ENCODE assay signal across 8 mouse cellular contexts in the genomic region with DNA sequence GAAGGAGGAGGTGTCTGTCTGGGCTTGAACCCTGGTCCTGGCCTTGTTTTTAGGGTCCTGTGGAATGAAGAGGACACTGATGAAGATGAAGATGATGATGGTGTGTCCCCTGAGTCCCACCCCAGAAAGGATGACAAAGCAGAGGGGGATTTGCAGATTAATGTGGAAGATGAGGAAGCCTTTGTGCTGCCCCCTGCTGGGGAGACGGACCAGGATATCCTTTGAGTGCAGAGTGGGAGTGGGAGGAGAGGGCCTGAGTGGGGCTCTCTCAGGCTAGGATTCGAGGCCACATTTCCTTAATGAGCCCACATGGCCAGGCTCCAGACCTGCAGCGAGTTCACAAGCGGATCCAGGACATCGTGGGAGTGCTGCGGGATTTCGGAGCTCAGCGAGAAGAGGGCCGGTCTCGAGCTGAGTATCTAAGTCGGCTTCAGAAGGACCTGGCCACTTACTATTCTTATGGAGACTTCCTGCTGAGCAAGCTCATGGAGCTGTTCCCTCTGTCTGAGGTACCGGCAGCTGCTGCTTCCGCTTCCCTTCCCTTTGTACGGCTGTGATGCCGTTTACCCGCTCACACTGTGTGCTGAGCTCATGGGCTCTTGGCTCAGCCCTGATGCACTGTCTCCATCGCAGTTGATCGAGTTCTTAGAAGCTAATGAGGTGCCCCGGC. TPM values are rescaled to one million over a fixed set of nuclear protein-coding genes. Genes with fewer than 3 reads are reported as not detected.
DNase-seq lines count a peak whose midpoint lies in the region; ATAC-seq and TF ChIP-seq lines count a peak whose summit lies in the region.
"Had no signal": no experiment of that assay in that cellular context is flagged by ENCODE, and none has a peak within 500 bp of the region (broad histone marks: within the 10 kb centered on the region; RNA-seq: fewer than 3 reads in every experiment).

No protein-coding gene starts in this region.

- no peaks in the 10 kb centered on the region for H3K27me3 ChIP-seq in intestine, postnatal 0 days (replicated peaks; ENCODE audit: control insufficient read depth, insufficient read depth, low read length)
- no peaks in the 10 kb centered on the region for H3K27me3 ChIP-seq in intestine, embryonic 16.5 days (replicated peaks; ENCODE audit: control insufficient read depth, insufficient read depth, low read length)
- no peaks in the 10 kb centered on the region for H3K27me3 ChIP-seq in limb, embryonic 11.5 days (ENCODE audit: control insufficient read depth, insufficient read depth, low read length)
- H3K27me3 ChIP-seq: embryonic facial prominence, embryonic 15.5 days had no signal

- no peak overlapping the region for H3K4me2 ChIP-seq in intestine, postnatal 0 days (replicated peaks; ENCODE audit: low read depth)
- H3K4me2 ChIP-seq in intestine, embryonic 16.5 days (ENCODE audit: low read depth, low read length) = no peak overlapping the region
- no peak overlapping the region for H3K4me2 ChIP-seq in limb, embryonic 11.5 days (ENCODE audit: low read depth, severe bottlenecking)
- H3K4me2 ChIP-seq: embryonic facial prominence, embryonic 15.5 days had no signal

- no peaks in the 10 kb centered on the region for H3K9me3 ChIP-seq in intestine, postnatal 0 days (ENCODE audit: control insufficient read depth)
- no peaks in the 10 kb centered on the region for H3K9me3 ChIP-seq in intestine, embryonic 16.5 days (ENCODE audit: control insufficient read depth, low read length)
- H3K9me3 ChIP-seq in limb, embryonic 11.5 days (ENCODE audit: control insufficient read depth, low read length) = no peaks in the 10 kb centered on the region
- H3K9me3 ChIP-seq: embryonic facial prominence, embryonic 15.5 days had no signal

- no peak overlapping the region for H3K9ac ChIP-seq in intestine, postnatal 0 days (ENCODE audit: low read depth, low read length)
- no peak overlapping the region for H3K9ac ChIP-seq in intestine, embryonic 16.5 days (ENCODE audit: low read depth, low read length)
- no peak overlapping the region for H3K9ac ChIP-seq in limb, embryonic 11.5 days (ENCODE audit: low read length)
- H3K9ac ChIP-seq: embryonic facial prominence, embryonic 15.5 days had no signal

- TF ChIP-seq CTCF in intestine, postnatal 0 days (IDR thresholded peaks at IDR 0.05; ENCODE audit: low read depth) = peak; percentile 74

- H3K27ac ChIP-seq in intestine, postnatal 0 days (ENCODE audit: low read depth, low read length) = no peak overlapping the region
- no peak overlapping the region for H3K27ac ChIP-seq in intestine, embryonic 16.5 days (ENCODE audit: low read length)
- H3K27ac ChIP-seq in limb, embryonic 11.5 days (replicated peaks; ENCODE audit: low read depth, low read length) = no peak overlapping the region
- H3K27ac ChIP-seq: embryonic facial prominence, embryonic 15.5 days had no signal

- H3K4me1 ChIP-seq in intestine, postnatal 0 days (replicated peaks; ENCODE audit: control insufficient read depth, insufficient read depth, low read length) = no peaks in the 10 kb centered on the region
- peaks cover 6% of the 10 kb centered on the region for H3K4me1 ChIP-seq in intestine, embryonic 16.5 days (ENCODE audit: control insufficient read depth, insufficient read depth, low read length)
- no peaks in the 10 kb centered on the region for H3K4me1 ChIP-seq in limb, embryonic 11.5 days (ENCODE audit: control insufficient read depth, insufficient read depth, low read length)

- 84% methylated on average over 19 of the region's 19 CpGs for WGBS in intestine, postnatal 0 days
- WGBS in intestine, embryonic 16.5 days = 92% methylated on average over 19 of the region's 19 CpGs
- 94% methylated on average over 19 of the region's 19 CpGs for WGBS in limb, embryonic 11.5 days

- H3K36me3 ChIP-seq in intestine, postnatal 0 days (ENCODE audit: control insufficient read depth, insufficient read depth) = peaks cover 85% of the 10 kb centered on the region
- H3K36me3 ChIP-seq in intestine, embryonic 16.5 days (ENCODE audit: control insufficient read depth, insufficient read depth, low read length) = peaks cover 45% of the 10 kb centered on the region
- H3K36me3 ChIP-seq in limb, embryonic 11.5 days (ENCODE audit: control insufficient read depth, insufficient read depth, low read length) = peaks cover 56% of the 10 kb centered on the region

- DNase-seq in testis, postnatal 10 days (ENCODE audit: low spot score) = peak; percentile 72
- DNase-seq in testis, postnatal 14 days (ENCODE audit: low spot score) = no peak
- DNase-seq in c-Kit-positive CD71-positive TER-119-positive erythroid progenitor cells, embryonic 14.5 days (ENCODE audit: low spot score) = peak; percentile 32
- DNase-seq in limb, embryonic 11.5 days (ENCODE audit: low spot score) = peak; percentile 61
- no peak for DNase-seq in gastrocnemius, adult 8-10 months (ENCODE audit: low spot score in 2 of 2)

- no peak for ATAC-seq in intestine, postnatal 0 days
- no peak for ATAC-seq in intestine, embryonic 16.5 days
- no peak for ATAC-seq in limb, embryonic 11.5 days (ENCODE audit: insufficient number of reproducible peaks, low FRiP score, low TSS enrichment, low read depth)

- H3K4me3 ChIP-seq in intestine, postnatal 0 days (ENCODE audit: low read depth, low read length) = no peak overlapping the region
- H3K4me3 ChIP-seq in intestine, embryonic 16.5 days (ENCODE audit: low read length) = no peak overlapping the region
- H3K4me3 ChIP-seq in limb, embryonic 11.5 days (ENCODE audit: low read depth, low read length) = no peak overlapping the region
- H3K4me3 ChIP-seq: embryonic facial prominence, embryonic 15.5 days had no signal

RNA-seq across cellular contexts. Expression of a gene that starts 5.4 kb away (rescaled TPM):
- polyA plus RNA-seq in intestine, postnatal 0 days (2015; fragmentation: Nextera tagmentation; extraction: Ambion mirVana) = 21.9 and 22.6 TPM in 2 replicates
- 59.5 and 66.8 TPM in 2 replicates for polyA plus RNA-seq in intestine, embryonic 16.5 days (2015; fragmentation: Nextera tagmentation; extraction: Ambion mirVana)
- 71.4 and 76.3 TPM in 2 replicates for polyA plus RNA-seq in limb, embryonic 11.5 days (2014; fragmentation: Nextera tagmentation; extraction: Ambion mirVana)
- total RNA-seq in gastrocnemius, adult 8-10 months (2022) = 10 to 100 TPM; 16.3 to 21.1 (median 19.0) TPM

RNA-seq across cellular contexts. Expression of a gene that starts 7.9 kb away (rescaled TPM):
- 3.2 and 3.9 TPM in 2 replicates for polyA plus RNA-seq in intestine, postnatal 0 days (2015; fragmentation: Nextera tagmentation; extraction: Ambion mirVana)
- 4.5 and 5.3 TPM in 2 replicates for polyA plus RNA-seq in intestine, embryonic 16.5 days (2015; fragmentation: Nextera tagmentation; extraction: Ambion mirVana)
- 12.7 and 14.5 TPM in 2 replicates for polyA plus RNA-seq in limb, embryonic 11.5 days (2014; fragmentation: Nextera tagmentation; extraction: Ambion mirVana)
- total RNA-seq in gastrocnemius, adult 8-10 months (2022) = 1 to 10 TPM; 6.6 to 8.9 (median 7.5) TPM

RNA-seq across cellular contexts. Expression of a gene that starts 29.1 kb away (rescaled TPM):
- 1,338 and 1,629 TPM in 2 replicates for polyA plus RNA-seq in intestine, postnatal 0 days (2015; fragmentation: Nextera tagmentation; extraction: Ambion mirVana)
- 2,256 and 2,328 TPM in 2 replicates for polyA plus RNA-seq in intestine, embryonic 16.5 days (2015; fragmentation: Nextera tagmentation; extraction: Ambion mirVana)
- polyA plus RNA-seq in limb, embryonic 11.5 days (2014; fragmentation: Nextera tagmentation; extraction: Ambion mirVana) = 2,642 and 2,787 TPM in 2 replicates
- over 10,000 TPM; 10,104 to 14,130 (median 11,228) TPM for total RNA-seq in gastrocnemius, adult 8-10 months (2022)

RNA-seq across cellular contexts. Expression of a gene that starts 41.4 kb away (rescaled TPM):
- polyA plus RNA-seq in intestine, postnatal 0 days (2015; fragmentation: Nextera tagmentation; extraction: Ambion mirVana) = 30.7 and 34.2 TPM in 2 replicates
- 41.3 and 44.8 TPM in 2 replicates for polyA plus RNA-seq in intestine, embryonic 16.5 days (2015; fragmentation: Nextera tagmentation; extraction: Ambion mirVana)
- 110 and 117 TPM in 2 replicates for polyA plus RNA-seq in limb, embryonic 11.5 days (2014; fragmentation: Nextera tagmentation; extraction: Ambion mirVana)
- total RNA-seq in gastrocnemius, adult 8-10 months (2022) = 10 to 100 TPM; 72.6 to 77.3 (median 74.3) TPM

RNA-seq across cellular contexts. Expression of a gene that starts 54.4 kb away (rescaled TPM):
- polyA plus RNA-seq in intestine, postnatal 0 days (2015; fragmentation: Nextera tagmentation; extraction: Ambion mirVana) = 17.9 and 19.0 TPM in 2 replicates
- polyA plus RNA-seq in intestine, embryonic 16.5 days (2015; fragmentation: Nextera tagmentation; extraction: Ambion mirVana) = 67.8 and 78.0 TPM in 2 replicates
- 181 and 182 TPM in 2 replicates for polyA plus RNA-seq in limb, embryonic 11.5 days (2014; fragmentation: Nextera tagmentation; extraction: Ambion mirVana)
- 10 to 100 TPM in 2 of 4 experiments, 1 to 10 TPM in 2; 7.3 to 14.0 (median 9.1) TPM for total RNA-seq in gastrocnemius, adult 8-10 months (2022)

Comparison
In these comparisons a context has a peak if more than half of its experiments do, and no peak if none do; other contexts are left out.
1. DNase-seq: peak in testis, postnatal 10 days (single experiment), c-Kit-positive CD71-positive TER-119-positive erythroid progenitor cells, embryonic 14.5 days (single experiment) and limb, embryonic 11.5 days (single experiment); none in testis, postnatal 14 days (single experiment) and gastrocnemius, adult 8-10 months (0 of 2).